Mouse (Mus musculus) cerebellum, adult 2 months (tissue): Measurements from ENCODE around the gene Elf5. TPM values are rescaled to one million over a fixed set of nuclear protein-coding genes. Genes with fewer than 3 reads are reported as not detected.
A peak's percentile ranks its signal among the peaks of the same experiment; 100 is the strongest.

Source experiments
- DNase-seq, 2 experiments: peaks; one replicate each; pipeline ENCODE4 v3.0.0; 2021
- H3K27ac ChIP-seq: fragments of 200-500 bp; 2 replicates; pipeline ENCODE4 v1.5.1; 2012; ENCODE audit warnings: low read length, control low read depth, inconsistent platforms; ENCODE audit not compliant: insufficient read depth
- H3K27me3 ChIP-seq: fragments of 200-500 bp; 2 replicates; pipeline ENCODE4 v1.6.1; 2012; ENCODE audit warnings: inconsistent platforms, mild to moderate bottlenecking, low read length, moderate library complexity; ENCODE audit not compliant: control insufficient read depth, insufficient read depth
- H3K4me1 ChIP-seq: fragments of 200-500 bp; 2 replicates; pipeline ENCODE4 v1.6.1; 2011; ENCODE audit warnings: low read length; ENCODE audit not compliant: control insufficient read depth, insufficient read depth
- H3K4me3 ChIP-seq: fragments of 200-500 bp; replicated peaks from 2 replicates; pipeline ENCODE3; 2011; ENCODE audit warnings: mild to moderate bottlenecking, low read depth, low read length, control low read depth; ENCODE audit not compliant: insufficient read depth
- CTCF ChIP-seq: fragments of 200-500 bp; IDR thresholded peaks from 2 replicates; pipeline ENCODE4 v1.5.1; 2011; ENCODE audit warnings: low read depth, mild to moderate bottlenecking, control low read depth, low read length, moderate library complexity, borderline replicate concordance; ENCODE audit not compliant: insufficient read depth
- POLR2A ChIP-seq: fragments of 200-500 bp; IDR thresholded peaks from 2 replicates; pipeline ENCODE4 v1.6.1; 2011; ENCODE audit warnings: low read length, control low read depth, borderline replicate concordance; ENCODE audit not compliant: insufficient read depth
- WGBS: fragments of 180-500 bp; shearing (Covaris S2); methylation state at CpG from one replicate; pipeline ENCODE4 v1.1.7; 2018; 5-methylcytosine and 5-hydroxymethylcytosine counted together
- polyA plus RNA-seq: library from polyadenylated mRNA; depleted of rRNA; stranded (reverse); fragments of >200 nt; gene quantifications from 2 replicates; pipeline ENCODE4 v1.2.3, GENCODE M21; 2012

Elf5 gene
- polyA plus RNA-seq, 1 experiment, result 0.92 TPM

DNA sequence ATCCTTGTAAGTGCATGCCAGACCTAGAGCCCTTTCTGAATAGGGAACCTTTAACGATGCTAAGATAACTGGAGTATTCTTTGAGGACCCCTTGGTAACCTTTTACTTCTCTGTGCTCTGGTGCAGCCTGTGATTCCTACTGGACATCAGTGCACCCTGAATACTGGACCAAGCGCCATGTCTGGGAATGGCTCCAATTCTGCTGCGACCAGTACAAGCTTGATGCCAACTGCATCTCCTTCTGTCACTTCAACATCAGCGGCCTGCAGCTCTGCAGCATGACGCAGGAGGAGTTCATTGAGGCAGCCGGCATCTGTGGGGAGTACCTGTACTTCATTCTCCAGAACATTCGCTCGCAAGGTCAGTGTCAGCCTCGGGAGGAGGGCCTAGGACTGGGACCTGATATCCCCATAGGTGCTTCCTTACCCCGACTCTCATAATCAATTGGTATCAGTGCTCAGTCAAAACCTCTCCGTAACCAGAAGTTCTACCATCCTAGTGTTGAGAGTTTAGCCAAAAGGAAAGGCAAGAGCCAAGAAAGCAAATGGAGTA, 27.7 kb downstream of the Elf5 start:
- no peaks in the 10 kb centered on the region for H3K4me1 ChIP-seq
- no peak overlapping the region for H3K4me3 ChIP-seq
- H3K27me3 ChIP-seq, result no peaks in the 10 kb centered on the region; the same call in 1 of the 2 replicates
- no peak for TF ChIP-seq POLR2A
- DNase-seq, result peak; percentile 29 to 62
- H3K27ac ChIP-seq, result no peak overlapping the region
- 36% methylated on average over 11 of the region's 11 CpGs for WGBS

DNA sequence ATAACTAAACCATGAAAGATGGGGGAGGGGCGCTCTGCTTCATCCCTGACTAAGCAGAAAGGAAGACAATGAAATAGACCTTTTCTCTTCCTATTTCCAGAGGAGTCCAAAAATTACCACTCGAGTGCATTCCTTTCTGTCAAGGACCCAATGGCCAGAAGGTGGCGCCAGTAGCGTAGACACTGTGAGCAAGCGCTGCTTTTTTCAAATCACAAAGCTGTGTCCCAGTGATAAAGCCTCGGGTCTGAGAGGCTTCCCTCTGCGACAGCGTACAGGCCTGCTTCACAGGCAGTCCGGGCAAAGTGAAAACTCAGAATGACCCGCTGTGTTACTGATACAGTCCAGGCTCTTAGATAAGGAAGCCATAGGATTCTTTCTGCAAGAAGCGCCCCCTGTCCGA, 28.2 kb downstream of the Elf5 start:
- TF ChIP-seq CTCF (peak; percentile 69), POLR2A (no peak)
- H3K27ac ChIP-seq, result no peak overlapping the region
- H3K4me3 ChIP-seq, result no peak overlapping the region
- no peaks in the 10 kb centered on the region for H3K4me1 ChIP-seq
- no peaks in the 10 kb centered on the region; the same call in 1 of the 2 replicates for H3K27me3 ChIP-seq
- WGBS, result 10% methylated on average over 12 of the region's 12 CpGs
- DNase-seq, result peak; percentile 59 to 60

DNA sequence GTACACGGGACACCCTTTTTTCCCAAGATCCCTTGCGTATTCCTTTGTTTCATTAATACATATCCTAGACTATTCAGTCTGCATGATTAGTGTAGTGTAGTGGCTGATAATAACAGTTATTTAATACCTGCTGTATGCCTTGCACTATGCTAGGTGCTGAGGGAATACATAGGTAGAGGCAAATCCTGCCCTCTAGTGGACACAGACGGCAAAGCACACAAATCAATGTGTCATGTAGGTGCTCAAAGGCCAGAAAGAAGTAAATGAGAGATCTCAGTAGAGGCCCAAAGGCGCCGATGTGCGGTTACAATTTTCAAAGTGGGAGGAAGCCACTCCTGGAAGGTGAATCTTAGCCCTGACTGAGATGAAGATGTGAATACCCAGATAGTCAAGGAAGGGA, 34.3 kb downstream of the Elf5 start:
- 68% methylated on average over 6 of the region's 6 CpGs for WGBS
- peak; percentile 29 to 39 for DNase-seq
- H3K27ac ChIP-seq, result no peak overlapping the region
- no peaks in the 10 kb centered on the region for H3K27me3 ChIP-seq
- TF ChIP-seq CTCF (peak; percentile 59; the same call in 1 of the 2 replicates), POLR2A (no peak)
- no peak overlapping the region for H3K4me3 ChIP-seq
- no peaks in the 10 kb centered on the region for H3K4me1 ChIP-seq

DNA sequence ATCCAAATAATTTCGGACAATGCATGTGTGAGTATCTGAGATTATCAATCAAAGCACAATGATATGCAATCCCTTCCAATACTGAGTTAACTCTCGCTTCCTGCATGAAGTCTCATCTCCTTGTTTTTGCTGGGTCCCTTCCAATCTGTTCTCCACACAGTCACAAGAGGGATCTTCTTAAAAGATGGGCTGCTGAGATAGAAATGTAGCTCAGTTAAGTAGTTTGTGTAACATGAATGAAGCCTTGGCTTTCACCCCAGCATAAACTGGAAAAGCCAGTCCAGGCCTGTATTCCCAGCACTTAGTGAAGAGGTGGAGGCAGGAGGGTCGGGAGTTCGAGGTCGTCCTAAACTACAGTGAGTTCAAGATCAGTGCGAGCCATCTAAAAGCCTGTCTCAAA, 34.8 kb downstream of the Elf5 start:
- H3K27me3 ChIP-seq, result no peaks in the 10 kb centered on the region
- no peak overlapping the region for H3K27ac ChIP-seq
- H3K4me3 ChIP-seq, result no peak overlapping the region
- no peak for DNase-seq
- TF ChIP-seq CTCF, result no peak
- TF ChIP-seq POLR2A, result no peak
- H3K4me1 ChIP-seq, result no peaks in the 10 kb centered on the region
- 91% methylated on average over 6 of the region's 6 CpGs for WGBS

GRCm38 (mm10) chr2:103448947-103449560, 37.6 kb downstream of the Elf5 start:
- no peak for DNase-seq
- WGBS, result 79% methylated on average over 14 of the region's 14 CpGs
- H3K4me3 ChIP-seq, result no peak overlapping the region
- no peak overlapping the region for H3K27ac ChIP-seq
- H3K27me3 ChIP-seq, result no peaks in the 10 kb centered on the region
- no peaks in the 10 kb centered on the region for H3K4me1 ChIP-seq
- TF ChIP-seq POLR2A, result no peak
- TF ChIP-seq CTCF, result no peak

- no peak overlapping the region for H3K27ac ChIP-seq
- H3K27me3 ChIP-seq, result no peaks in the 10 kb centered on the region
- 81% methylated on average over 7 of the region's 7 CpGs for WGBS
- DNase-seq, result no peak
- TF ChIP-seq POLR2A (no peak), CTCF (no peak)
- H3K4me3 ChIP-seq, result no peak overlapping the region
- no peaks in the 10 kb centered on the region for H3K4me1 ChIP-seq
These were observed 38.3 kb downstream of the Elf5 start for GRCm38 (mm10) chr2:103449813-103450212.

- Histone ChIP-seq H3K4me1 (no peaks in the 10 kb centered on the region), H3K27me3 (no peaks in the 10 kb centered on the region), H3K27ac (no peak overlapping the region), H3K4me3 (no peak overlapping the region)
- DNase-seq, result no peak
- WGBS, result 91% methylated on average over 8 of the region's 8 CpGs
- TF ChIP-seq POLR2A (no peak), CTCF (no peak)
These were observed 38.8 kb downstream of the Elf5 start for GRCm38 (mm10) chr2:103450267-103450666.

- DNase-seq, result no peak
- Histone ChIP-seq H3K4me1 (no peaks in the 10 kb centered on the region), H3K27ac (no peak overlapping the region), H3K4me3 (no peak overlapping the region), H3K27me3 (no peaks in the 10 kb centered on the region)
- 66% methylated on average over 5 of the region's 5 CpGs for WGBS
- no peak for TF ChIP-seq CTCF
- no peak for TF ChIP-seq POLR2A
These were observed 41.1 kb downstream of the Elf5 start for GRCm38 (mm10) chr2:103452550-103452949.
